Mouse (Mus musculus) neural tube, embryonic 12.5 days (tissue): ENCODE measurements at regions not wholly inside any gene's neighbourhood (a gene's known extent, or its start where the extent isn't known, plus 50 kb on each side); places are given as distances from the start of the nearest gene placed in this dataset.
A peak's percentile ranks its signal among the peaks of the same experiment; 100 is the strongest.

Experiments
- ATAC-seq: fragments of 200-750 bp; cut with Nextera tagmentation; 2 replicates; pipeline ENCODE4 v1.8.0; 2017; ENCODE audit warnings: low read depth, mild to moderate bottlenecking, moderate TSS enrichment, moderate library complexity; ENCODE audit not compliant: low FRiP score
- H3K27ac ChIP-seq: fragments of 300-500 bp; sonication (generic); 2 replicates; pipeline ENCODE4 v1.5.1; 2016
- H3K27me3 ChIP-seq: fragments of 300-500 bp; sonication (generic); replicated peaks from 2 replicates; pipeline ENCODE4 v1.6.1; 2016; ENCODE audit warnings: mild to moderate bottlenecking
- H3K36me3 ChIP-seq: fragments of 300-500 bp; sonication (generic); 2 replicates; pipeline ENCODE4 v1.6.1; 2016; ENCODE audit warnings: mild to moderate bottlenecking
- H3K4me1 ChIP-seq: fragments of 300-500 bp; sonication (generic); 2 replicates; pipeline ENCODE4 v1.6.1; 2016
- H3K4me2 ChIP-seq: fragments of 300-500 bp; sonication (generic); replicated peaks from 2 replicates; pipeline ENCODE4 v1.6.1; 2016; ENCODE audit warnings: mild to moderate bottlenecking
- H3K4me3 ChIP-seq: fragments of 300-500 bp; sonication (generic); 2 replicates; pipeline ENCODE4 v1.5.1; 2016
- H3K9ac ChIP-seq: fragments of 300-500 bp; sonication (generic); 2 replicates; pipeline ENCODE4 v1.6.1; 2016; ENCODE audit warnings: mild to moderate bottlenecking
- H3K9me3 ChIP-seq: fragments of 300-500 bp; sonication (generic); 2 replicates; pipeline ENCODE4 v1.6.1; 2016; ENCODE audit warnings: mild to moderate bottlenecking
- WGBS: fragments of 180-500 bp; shearing (Covaris S2); methylation state at CpG from one replicate; pipeline ENCODE4 v1.1.7; 2016; 5-methylcytosine and 5-hydroxymethylcytosine counted together

DNA sequence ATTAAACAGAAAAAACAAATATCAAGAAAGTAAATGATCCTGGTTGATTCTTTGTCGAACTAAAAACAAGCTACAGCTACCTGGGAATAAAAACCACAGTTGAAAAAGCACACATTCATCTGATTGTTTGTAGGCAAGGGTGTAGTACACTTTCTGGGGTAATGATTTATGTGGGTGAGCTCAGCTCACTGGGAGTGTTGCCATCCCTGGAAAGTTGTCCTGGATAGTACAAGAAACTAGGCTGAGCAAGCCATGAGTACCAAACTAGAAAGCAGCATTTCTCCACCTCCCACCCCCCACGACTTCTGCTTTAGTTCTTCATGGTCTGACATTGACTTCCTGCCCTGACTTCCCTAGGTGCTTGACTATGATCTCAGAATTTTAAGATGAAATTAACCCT lies 967.6 kb downstream of the Plod2 start:
- H3K9ac ChIP-seq, result no peak overlapping the region
- H3K27me3 ChIP-seq, result no peaks in the 10 kb centered on the region
- H3K4me1 ChIP-seq, result no peaks in the 10 kb centered on the region
- no peaks in the 10 kb centered on the region for H3K36me3 ChIP-seq
- no peak overlapping the region for H3K27ac ChIP-seq
- H3K9me3 ChIP-seq, result no peaks in the 10 kb centered on the region
- no peak overlapping the region for H3K4me3 ChIP-seq
- H3K4me2 ChIP-seq, result no peak overlapping the region
- no peak for ATAC-seq
- WGBS, result 76% methylated on average over 2 of the region's 2 CpGs

DNA sequence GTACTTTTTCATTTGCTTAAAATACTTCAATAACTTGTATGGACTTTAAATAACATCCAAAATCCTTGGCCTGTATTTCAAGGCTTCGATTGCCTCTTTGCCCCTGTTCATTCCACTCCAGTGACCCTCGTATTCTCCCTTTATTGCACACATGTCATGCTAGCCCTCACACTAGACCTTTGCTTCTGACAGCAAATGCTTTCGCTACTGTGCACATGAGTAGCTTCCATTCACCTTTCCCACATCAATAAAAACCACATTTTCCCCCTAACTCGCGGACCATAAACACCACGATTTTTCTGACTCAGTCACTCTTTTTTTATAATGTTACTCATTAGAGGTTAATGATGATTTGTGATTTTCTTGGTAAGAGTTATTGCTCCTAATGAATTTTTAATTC lies 982.0 kb downstream of the Plod2 start:
- no peak overlapping the region for H3K9ac ChIP-seq
- no peaks in the 10 kb centered on the region for H3K36me3 ChIP-seq
- no peaks in the 10 kb centered on the region for H3K9me3 ChIP-seq
- 33% methylated on average over 6 of the region's 6 CpGs for WGBS
- no peak overlapping the region for H3K27ac ChIP-seq
- peak; percentile 63; the same call in 1 of the 2 replicates for ATAC-seq
- no peak overlapping the region for H3K4me3 ChIP-seq
- H3K4me2 ChIP-seq, result no peak overlapping the region
- H3K4me1 ChIP-seq, result no peaks in the 10 kb centered on the region
- no peaks in the 10 kb centered on the region for H3K27me3 ChIP-seq

DNA sequence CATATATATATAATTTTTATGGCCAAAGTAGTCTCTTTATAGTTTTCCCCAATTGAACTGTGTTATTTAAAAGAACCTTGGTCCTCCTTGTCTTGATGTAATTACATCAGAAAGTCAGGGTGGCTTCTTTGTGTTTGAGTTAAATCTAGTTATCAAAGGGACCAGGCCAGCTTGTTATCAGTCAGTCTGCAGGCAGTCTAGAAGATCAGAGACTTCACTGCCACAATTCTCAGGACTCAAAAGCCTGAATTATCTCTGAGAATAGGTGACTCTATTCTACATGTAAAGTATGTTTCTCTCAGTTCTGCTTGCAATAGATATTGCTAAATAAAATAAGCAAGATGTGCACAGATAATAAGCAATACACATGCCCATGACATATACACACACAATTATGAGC lies 983.1 kb downstream of the Plod2 start:
- Histone ChIP-seq H3K27ac (no peak overlapping the region), H3K9ac (no peak overlapping the region), H3K9me3 (no peaks in the 10 kb centered on the region), H3K4me2 (no peak overlapping the region), H3K27me3 (no peaks in the 10 kb centered on the region), H3K4me1 (no peaks in the 10 kb centered on the region), H3K4me3 (no peak overlapping the region), H3K36me3 (no peaks in the 10 kb centered on the region)
- ATAC-seq, result no peak

GRCm38 (mm10) chr9:93530646-93531320 lies 988.8 kb downstream of the Plod2 start:
- H3K4me3 ChIP-seq, result no peak overlapping the region
- no peaks in the 10 kb centered on the region for H3K9me3 ChIP-seq
- no peaks in the 10 kb centered on the region for H3K27me3 ChIP-seq
- H3K36me3 ChIP-seq, result no peaks in the 10 kb centered on the region
- no peak overlapping the region for H3K27ac ChIP-seq
- no peak for ATAC-seq
- no peak overlapping the region for H3K9ac ChIP-seq
- H3K4me1 ChIP-seq, result no peaks in the 10 kb centered on the region
- 79% methylated on average over 2 of the region's 2 CpGs for WGBS
- no peak overlapping the region for H3K4me2 ChIP-seq
